In genomic region chr3:97609201-97609844, GRCm38 (mm10) we compare ENCODE assay signal across 7 mouse cellular contexts. TPM values are rescaled to one million over a fixed set of nuclear protein-coding genes. Genes with fewer than 3 reads are reported as not detected.
DNase-seq lines count a peak whose midpoint lies in the region; ATAC-seq and TF ChIP-seq lines count a peak whose summit lies in the region.

No protein-coding gene starts in this region.

- peak; percentile 18 for TF ChIP-seq CTCF in E14TG2a.4 (conservative IDR thresholded peaks at IDR 0.05; ENCODE audit: low read length)

- peak overlapping the region; percentile 51 for H3K9ac ChIP-seq in embryonic facial prominence, embryonic 15.5 days
- peak overlapping the region; percentile 81 for H3K9ac ChIP-seq in hindbrain, embryonic 13.5 days
- H3K9ac ChIP-seq in liver, embryonic 11.5 days (ENCODE audit: low read depth, low read length), result peak overlapping the region; percentile 83

- ATAC-seq in embryonic facial prominence, embryonic 15.5 days (ENCODE audit: insufficient number of reproducible peaks, low FRiP score, low TSS enrichment, low read depth), result no peak
- peak; percentile 18; the same call in 1 of the 2 replicates for ATAC-seq in hindbrain, embryonic 13.5 days (ENCODE audit: low FRiP score)
- peak; percentile 53 for ATAC-seq in liver, embryonic 11.5 days (replicated peaks; ENCODE audit: low FRiP score)

- 0 out of 2 replicates have a peak, but pooled peaks cover 4% of the 10 kb centered on the region for H3K27me3 ChIP-seq in E14TG2a.4 (ENCODE audit: insufficient read depth, low read length)
- no peaks in the 10 kb centered on the region for H3K27me3 ChIP-seq in embryonic facial prominence, embryonic 15.5 days
- no peaks in the 10 kb centered on the region for H3K27me3 ChIP-seq in hindbrain, embryonic 13.5 days
- no peaks in the 10 kb centered on the region for H3K27me3 ChIP-seq in liver, embryonic 11.5 days (replicated peaks; ENCODE audit: control insufficient read depth, insufficient read depth, low read length)

- 0 out of 2 replicates have a peak, but pooled peaks cover 5% of the 10 kb centered on the region for H3K36me3 ChIP-seq in E14TG2a.4 (ENCODE audit: insufficient read depth, low read length)
- no peaks in the 10 kb centered on the region for H3K36me3 ChIP-seq in embryonic facial prominence, embryonic 15.5 days
- H3K36me3 ChIP-seq in hindbrain, embryonic 13.5 days, result no peaks in the 10 kb centered on the region
- H3K36me3 ChIP-seq in liver, embryonic 11.5 days (ENCODE audit: control insufficient read depth, insufficient read depth, low read length), result no peaks in the 10 kb centered on the region

- H3K4me2 ChIP-seq in embryonic facial prominence, embryonic 15.5 days (replicated peaks), result peak overlapping the region; percentile 81
- peak overlapping the region; percentile 56 for H3K4me2 ChIP-seq in hindbrain, embryonic 13.5 days
- H3K4me2 ChIP-seq in liver, embryonic 11.5 days, result peak overlapping the region; percentile 71

- H3K4me3 ChIP-seq in E14TG2a.4 (replicated peaks; ENCODE audit: low read length), result peak overlapping the region; percentile 87
- H3K4me3 ChIP-seq in embryonic facial prominence, embryonic 15.5 days (replicated peaks), result peak overlapping the region; percentile 66
- peak overlapping the region; percentile 76 for H3K4me3 ChIP-seq in hindbrain, embryonic 13.5 days
- H3K4me3 ChIP-seq in liver, embryonic 11.5 days (ENCODE audit: low read depth, low read length), result peak overlapping the region; percentile 70

- no peaks in the 10 kb centered on the region for H3K9me3 ChIP-seq in E14TG2a.4 (ENCODE audit: low read length)
- no peaks in the 10 kb centered on the region for H3K9me3 ChIP-seq in embryonic facial prominence, embryonic 15.5 days (replicated peaks)
- H3K9me3 ChIP-seq in hindbrain, embryonic 13.5 days, result no peaks in the 10 kb centered on the region
- H3K9me3 ChIP-seq in liver, embryonic 11.5 days (ENCODE audit: control insufficient read depth, low read length), result no peaks in the 10 kb centered on the region

- DNase-seq in adrenal gland, adult 2 months, result peak; percentile 58
- DNase-seq in liver, embryonic 11.5 days (ENCODE audit: low spot score), result no peak
- peak; percentile 82 for DNase-seq in naive thymus-derived CD4-positive, alpha-beta T cell, adult 2 months (ENCODE audit: low read depth)
- peak; percentile 6 for DNase-seq in yolk sac, embryonic 10.5 days (ENCODE audit: low spot score)

- peak overlapping the region; percentile 85; the same call in 1 of the 2 replicates for H3K27ac ChIP-seq in embryonic facial prominence, embryonic 15.5 days (replicated peaks)
- H3K27ac ChIP-seq in hindbrain, embryonic 13.5 days, result peak overlapping the region; percentile 88
- H3K27ac ChIP-seq in liver, embryonic 11.5 days (ENCODE audit: low read depth, low read length), result peak overlapping the region; percentile 78

- WGBS in embryonic facial prominence, embryonic 15.5 days, result 4% methylated on average over 20 of the region's 20 CpGs
- 7% methylated on average over 20 of the region's 20 CpGs for WGBS in hindbrain, embryonic 13.5 days
- WGBS in liver, embryonic 11.5 days, result 3% methylated on average over 20 of the region's 20 CpGs

- peaks cover 41% of the 10 kb centered on the region for H3K4me1 ChIP-seq in E14TG2a.4 (replicated peaks; ENCODE audit: low read depth, low read length)
- H3K4me1 ChIP-seq in embryonic facial prominence, embryonic 15.5 days, result peaks cover 4% of the 10 kb centered on the region; the same call in 1 of the 2 replicates
- H3K4me1 ChIP-seq in hindbrain, embryonic 13.5 days (replicated peaks), result peaks cover 6% of the 10 kb centered on the region
- H3K4me1 ChIP-seq in liver, embryonic 11.5 days (replicated peaks; ENCODE audit: control insufficient read depth, insufficient read depth, low read length), result peaks cover 9% of the 10 kb centered on the region

RNA-seq across cellular contexts. Expression of gene Chd1l, which starts 0.7 kb away (rescaled TPM):
- 10 to 100 TPM; 13.6 to 14.6 TPM for total RNA-seq in adrenal gland, adult 2 months (2021)
- polyA plus RNA-seq in adrenal gland, adult 2 months (2012; rRNA removed), result 1.7 and 1.9 TPM in 2 replicates
- polyA plus RNA-seq in embryonic facial prominence, embryonic 15.5 days (2015; fragmentation: Nextera tagmentation; extraction: Ambion mirVana), result 13.8 and 14.5 TPM in 2 replicates
- 6.8 and 7.2 TPM in 2 replicates for polyA plus RNA-seq in hindbrain, embryonic 13.5 days (2015; fragmentation: Nextera tagmentation; extraction: Ambion mirVana)
- polyA plus RNA-seq in liver, embryonic 11.5 days (2014; fragmentation: Nextera tagmentation; extraction: Ambion mirVana), result 26.8 and 27.2 TPM in 2 replicates

RNA-seq across cellular contexts. Expression of gene Fmo5, which starts 19.3 kb away (rescaled TPM):
- total RNA-seq in adrenal gland, adult 2 months (2021), result 10 to 100 TPM; 13.8 to 14.7 TPM
- polyA plus RNA-seq in adrenal gland, adult 2 months (2012; rRNA removed), result 1.8 and 3.0 TPM in 2 replicates
- 3.7 and 4.2 TPM in 2 replicates for polyA plus RNA-seq in embryonic facial prominence, embryonic 15.5 days (2015; fragmentation: Nextera tagmentation; extraction: Ambion mirVana)
- polyA plus RNA-seq in hindbrain, embryonic 13.5 days (2015; fragmentation: Nextera tagmentation; extraction: Ambion mirVana), result 0.57 and 0.69 TPM in 2 replicates
- polyA plus RNA-seq in liver, embryonic 11.5 days (2014; fragmentation: Nextera tagmentation; extraction: Ambion mirVana), result 4.1 and 4.4 TPM in 2 replicates

RNA-seq across cellular contexts. Expression of gene Prkab2, which starts 48.7 kb away (rescaled TPM):
- total RNA-seq in adrenal gland, adult 2 months (2021), result 1 to 10 TPM; 8.3 to 9.6 TPM
- 3.1 and 3.9 TPM in 2 replicates for polyA plus RNA-seq in adrenal gland, adult 2 months (2012; rRNA removed)
- polyA plus RNA-seq in embryonic facial prominence, embryonic 15.5 days (2015; fragmentation: Nextera tagmentation; extraction: Ambion mirVana), result 8.3 and 9.1 TPM in 2 replicates
- polyA plus RNA-seq in hindbrain, embryonic 13.5 days (2015; fragmentation: Nextera tagmentation; extraction: Ambion mirVana), result 9.2 and 9.7 TPM in 2 replicates
- 4.5 and 5.4 TPM in 2 replicates for polyA plus RNA-seq in liver, embryonic 11.5 days (2014; fragmentation: Nextera tagmentation; extraction: Ambion mirVana)
